Mouse (Mus musculus) T-helper 1 cell (primary cell): ENCODE data around the gene Med26.

ENCODE experiments used
- in situ Hi-C: fragments of 300-600 bp; cut with MboI, MseI; formaldehyde crosslinking; loops from one replicate; pipeline ENCODE4 v1.15.1; 2025; ENCODE audit warnings: high pct_unique_total_duplicates

Gene Med26

GRCm38 (mm10) chr8:72491680-72492621 lies 56.1 kb downstream of the Med26 start, which contains the start of gene Slc35e1:
TSS of gene Slc35e1 (minus strand) at chr8:72492614.
- in situ Hi-C loops: no loop called here

GRCm38 (mm10) chr8:72491017-72491416 lies 57.1 kb downstream of the Med26 start:
- in situ Hi-C loops: no loop called here

GRCm38 (mm10) chr8:72487014-72487413 lies 61.1 kb downstream of the Med26 start:
- in situ Hi-C loops: no loop called here

- in situ Hi-C loops: no loop called here
Observed at GRCm38 (mm10) chr8:72485456-72486199, 62.4 kb downstream of the Med26 start.

- in situ Hi-C loops: no loop called here
Observed at GRCm38 (mm10) chr8:72474826-72475546, 73.1 kb downstream of the Med26 start, which contains the start of gene Cherp. TSS of gene Cherp (minus strand) at chr8:72475226.

- in situ Hi-C loops: no loop called here
Observed at GRCm38 (mm10) chr8:72470684-72471083, 77.4 kb downstream of the Med26 start.

GRCm38 (mm10) chr8:72469984-72470383 lies 78.1 kb downstream of the Med26 start:
- in situ Hi-C loops: no loop called here

GRCm38 (mm10) chr8:72469243-72469642 lies 78.8 kb downstream of the Med26 start:
- in situ Hi-C loops: no loop called here

- in situ Hi-C loops: no loop called here
Observed at GRCm38 (mm10) chr8:72464211-72464610, 83.9 kb downstream of the Med26 start.

- in situ Hi-C loops: no loop called here
Observed at GRCm38 (mm10) chr8:72459881-72460533, 88.1 kb downstream of the Med26 start.

- in situ Hi-C loops: no loop called here
Observed at GRCm38 (mm10) chr8:72458457-72458856, 89.6 kb downstream of the Med26 start.

GRCm38 (mm10) chr8:72457806-72458205 lies 90.3 kb downstream of the Med26 start:
- in situ Hi-C loops: no loop called here

- in situ Hi-C loops: no loop called here
Observed at GRCm38 (mm10) chr8:72455317-72455716, 92.8 kb downstream of the Med26 start.

- in situ Hi-C loops: no loop called here
Observed at GRCm38 (mm10) chr8:72453904-72454303, 94.2 kb downstream of the Med26 start.

GRCm38 (mm10) chr8:72451516-72451915 lies 96.6 kb downstream of the Med26 start:
- in situ Hi-C loops: no loop called here

GRCm38 (mm10) chr8:72445071-72445470 lies 103.0 kb downstream of the Med26 start:
- in situ Hi-C loops: loop anchor here (5.0 kb wide), 1 partner anchor 197 kb away; no protein-coding TSS in a partner anchor
